Mouse (Mus musculus) frontal cortex, adult (tissue): Measurements from ENCODE around the gene Tpbpb.
A peak's percentile ranks its signal among the peaks of the same experiment; 100 is the strongest.
"Not testable (repeated sequence)": the region's sequence is repeated elsewhere in the genome, so short reads cannot be mapped to it uniquely, and the experiment has no call there.

ENCODE experiments used
- ATAC-seq: cut with Nextera tagmentation; 2 replicates; pipeline ENCODE4 v1.9.2; 2017; ENCODE audit warnings: mild to moderate bottlenecking, moderate library complexity, mixed read lengths; ENCODE audit not compliant: low TSS enrichment

The Tpbpb gene

GRCm38 (mm10) chr13:60904780-60905179 lies at the start of gene Tpbpb:
Tpbpb (minus strand) TSS chr13:60904880.
- not testable (repeated sequence) for ATAC-seq

GRCm38 (mm10) chr13:60941884-60942283 lies 37.2 kb upstream of the Tpbpb start, which contains the start of gene Tpbpa:
Tpbpa (minus strand) TSS chr13:60941984.
- not testable (repeated sequence) for ATAC-seq

- ATAC-seq: no peak
Observed at GRCm38 (mm10) chr13:60936500-60936901, 31.8 kb upstream of the Tpbpb start, which contains the start of the genes Gm49391 and Ctla2a. Gm49391 (minus strand) TSS chr13:60936571. Ctla2a (minus strand) TSS chr13:60936625.

- ATAC-seq: not testable (repeated sequence)
Observed at GRCm38 (mm10) chr13:60935490-60935889, 30.8 kb upstream of the Tpbpb start, which contains the start of gene Gm49393. Gm49393 (minus strand) TSS chr13:60935590.

- 0 out of 2 replicates have a peak, but pooled peaks have one; percentile 27 for ATAC-seq
Observed at GRCm38 (mm10) chr13:60897328-60897727, 7.4 kb downstream of the Tpbpb start, which contains the start of gene Ctla2b. Ctla2b (minus strand) TSS chr13:60897447.

- ATAC-seq: not testable (repeated sequence)
Observed at GRCm38 (mm10) chr13:60896794-60897193, 7.9 kb downstream of the Tpbpb start, which contains the start of gene Gm49392. Gm49392 (minus strand) TSS chr13:60896894.

GRCm38 (mm10) chr13:60895406-60896160 lies 9.1 kb downstream of the Tpbpb start:
- no peak for ATAC-seq

- ATAC-seq: no peak
Observed at GRCm38 (mm10) chr13:60892301-60892700, 12.4 kb downstream of the Tpbpb start.

GRCm38 (mm10) chr13:60864281-60864680 lies 40.4 kb downstream of the Tpbpb start, which contains the start of gene 4930486L24Rik:
4930486L24Rik (minus strand) TSS chr13:60864475.
- no peak for ATAC-seq
